Mouse (Mus musculus): ENCODE measurements around the gene Irx5. TPM values are rescaled to one million over a fixed set of nuclear protein-coding genes. Genes with fewer than 3 reads are reported as not detected.

The Irx5 gene
- total RNA-seq, 2 experiments from 2014 or later = 8.8 to 11.9 TPM

DNA sequence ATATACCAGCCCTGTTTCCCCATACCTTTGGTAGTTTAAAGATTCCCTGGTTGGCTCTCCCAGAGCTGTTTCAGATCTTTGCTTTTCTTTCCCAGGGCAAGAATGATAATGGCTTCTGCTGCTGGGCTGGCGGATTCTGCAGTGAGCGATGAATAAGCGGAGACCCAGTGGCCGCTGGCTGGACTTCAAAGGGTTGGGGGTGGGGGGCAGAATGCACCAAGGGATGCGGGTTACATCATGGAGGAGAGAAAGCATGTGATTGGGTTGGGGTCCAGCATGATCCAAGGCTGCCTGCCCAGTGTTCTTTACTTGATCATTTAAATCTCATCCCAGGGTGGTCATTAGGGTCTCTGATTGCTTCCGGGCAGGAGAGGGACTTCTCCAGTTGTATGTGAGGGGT is 56.2 kb downstream of the Irx5 start:
- intact Hi-C loops (cut with DNase I) = no loop called here
- DNase-seq (ENCODE audit: low spot score) = no peak

DNA sequence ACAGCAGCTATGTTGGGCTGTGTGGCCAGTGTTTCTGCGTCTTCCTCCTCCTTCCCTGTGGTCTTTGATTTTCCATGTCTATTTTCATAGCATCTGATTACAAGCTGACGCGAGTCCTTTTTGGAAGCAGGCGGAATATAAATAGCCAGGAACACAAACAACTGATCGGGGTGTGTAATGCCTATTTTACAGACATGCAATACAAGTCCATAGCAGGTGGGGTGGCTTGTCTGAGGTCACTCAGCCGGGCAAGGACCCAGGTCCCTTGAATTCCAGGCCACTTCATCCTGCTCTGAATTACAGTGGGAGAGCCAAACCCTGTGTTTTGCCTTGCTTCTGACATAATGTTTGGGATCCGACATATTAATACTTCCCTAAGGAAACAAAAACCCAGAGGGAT is 63.2 kb downstream of the Irx5 start:
- no peak for DNase-seq (ENCODE audit: low spot score)
- intact Hi-C loops (cut with DNase I) = no loop called here
